Mouse (Mus musculus) liver, embryonic 11.5 days (tissue): ENCODE measurements around the gene Fbxw9. TPM values are rescaled to one million over a fixed set of nuclear protein-coding genes. Genes with fewer than 3 reads are reported as not detected.
A peak's percentile ranks its signal among the peaks of the same experiment; 100 is the strongest.

Experiments
- ATAC-seq: fragments of 200-750 bp; cut with Nextera tagmentation; replicated peaks from 2 replicates; pipeline ENCODE4 v1.8.0; 2017; ENCODE audit warnings: moderate number of reproducible peaks, mild to moderate bottlenecking, moderate TSS enrichment, moderate library complexity; ENCODE audit not compliant: low FRiP score
- DNase-seq: peaks from one replicate; pipeline ENCODE4 v3.0.0-alpha.2; 2017; ENCODE audit warnings: low spot score
- H3K27ac ChIP-seq: fragments of 300-500 bp; sonication (generic); 2 replicates; pipeline ENCODE4 v1.5.1; 2014; ENCODE audit warnings: mild to moderate bottlenecking, low read depth, low read length, control low read depth
- H3K27me3 ChIP-seq: fragments of 300-500 bp; sonication (generic); replicated peaks from 2 replicates; pipeline ENCODE4 v1.6.1; 2014; ENCODE audit warnings: low read length, mixed read lengths; ENCODE audit not compliant: control insufficient read depth, insufficient read depth
- H3K36me3 ChIP-seq: fragments of 300-500 bp; sonication (generic); 2 replicates; pipeline ENCODE4 v1.6.1; 2014; ENCODE audit warnings: mild to moderate bottlenecking, low read length, moderate library complexity, mixed read lengths; ENCODE audit not compliant: control insufficient read depth, insufficient read depth
- H3K4me1 ChIP-seq: fragments of 300-500 bp; sonication (generic); replicated peaks from 2 replicates; pipeline ENCODE4 v1.6.1; 2014; ENCODE audit warnings: low read length, mixed read lengths; ENCODE audit not compliant: control insufficient read depth, insufficient read depth
- H3K4me2 ChIP-seq: fragments of 300-500 bp; sonication (generic); 2 replicates; pipeline ENCODE4 v1.6.1; 2014; ENCODE audit warnings: mild to moderate bottlenecking, control low read depth, moderate library complexity
- H3K4me3 ChIP-seq: fragments of 300-500 bp; sonication (generic); 2 replicates; pipeline ENCODE4 v1.5.1; 2014; ENCODE audit warnings: low read depth, low read length, control low read depth
- H3K9ac ChIP-seq: fragments of 300-500 bp; sonication (generic); 2 replicates; pipeline ENCODE4 v1.6.1; 2014; ENCODE audit warnings: low read depth, low read length, control low read depth
- H3K9me3 ChIP-seq: fragments of 300-500 bp; sonication (generic); 2 replicates; pipeline ENCODE4 v1.6.1; 2016; ENCODE audit warnings: low read length, inconsistent platforms, mixed read lengths; ENCODE audit not compliant: control insufficient read depth
- WGBS: fragments of 180-500 bp; shearing (Covaris S2); extraction: QIAGEN DNeasy Blood & Tissue Kit; methylation state at CpG from one replicate; pipeline ENCODE4 v1.1.7; 2014; 5-methylcytosine and 5-hydroxymethylcytosine counted together
- polyA plus RNA-seq: library from polyadenylated mRNA; unstranded; fragments of >200 nt; fragmentation: Nextera tagmentation; extraction: Ambion mirVana; gene quantifications from 2 replicates; pipeline ENCODE4 v1.2.1, GENCODE M21; 2014

Fbxw9 gene
- polyA plus RNA-seq, 1 experiment from 2014 or later, result 17.4 TPM

GRCm38 (mm10) chr8:85035165-85035727, 24.6 kb upstream of the Fbxw9 start:
- no peaks in the 10 kb centered on the region for H3K9me3 ChIP-seq
- no peaks in the 10 kb centered on the region for H3K27me3 ChIP-seq
- H3K9ac ChIP-seq, result peak overlapping the region; percentile 95
- H3K4me2 ChIP-seq, result peak overlapping the region; percentile 96
- H3K27ac ChIP-seq, result peak overlapping the region; percentile 97
- DNase-seq (no peak), ATAC-seq (no peak)
- 4% methylated on average over 12 of the region's 12 CpGs for WGBS
- peaks cover 14% of the 10 kb centered on the region for H3K4me1 ChIP-seq
- H3K36me3 ChIP-seq, result peaks cover 25% of the 10 kb centered on the region
- peak overlapping the region; percentile 73 for H3K4me3 ChIP-seq

GRCm38 (mm10) chr8:85035728-85036310, 24.0 kb upstream of the Fbxw9 start:
- WGBS, result 2% methylated on average over 15 of the region's 15 CpGs
- DNase-seq (peak; percentile 66), ATAC-seq (no peak)
- H3K4me1 ChIP-seq, result peaks cover 14% of the 10 kb centered on the region
- peaks cover 28% of the 10 kb centered on the region for H3K36me3 ChIP-seq
- no peaks in the 10 kb centered on the region for H3K9me3 ChIP-seq
- H3K4me3 ChIP-seq, result peak overlapping the region; percentile 73
- no peaks in the 10 kb centered on the region for H3K27me3 ChIP-seq
- peak overlapping the region; percentile 96 for H3K4me2 ChIP-seq
- H3K27ac ChIP-seq, result peak overlapping the region; percentile 97
- peak overlapping the region; percentile 95 for H3K9ac ChIP-seq

GRCm38 (mm10) chr8:85036381-85036717, 23.5 kb upstream of the Fbxw9 start:
- peak overlapping the region; percentile 95 for H3K9ac ChIP-seq
- no peak for DNase-seq
- WGBS, result under 1% methylated on average over 9 of the region's 9 CpGs
- ATAC-seq, result peak; percentile 25
- H3K27ac ChIP-seq, result peak overlapping the region; percentile 97
- H3K9me3 ChIP-seq, result no peaks in the 10 kb centered on the region
- peak overlapping the region; percentile 73 for H3K4me3 ChIP-seq
- H3K27me3 ChIP-seq, result no peaks in the 10 kb centered on the region
- H3K4me2 ChIP-seq, result peak overlapping the region; percentile 96
- H3K36me3 ChIP-seq, result peaks cover 29% of the 10 kb centered on the region
- H3K4me1 ChIP-seq, result peaks cover 17% of the 10 kb centered on the region

DNA sequence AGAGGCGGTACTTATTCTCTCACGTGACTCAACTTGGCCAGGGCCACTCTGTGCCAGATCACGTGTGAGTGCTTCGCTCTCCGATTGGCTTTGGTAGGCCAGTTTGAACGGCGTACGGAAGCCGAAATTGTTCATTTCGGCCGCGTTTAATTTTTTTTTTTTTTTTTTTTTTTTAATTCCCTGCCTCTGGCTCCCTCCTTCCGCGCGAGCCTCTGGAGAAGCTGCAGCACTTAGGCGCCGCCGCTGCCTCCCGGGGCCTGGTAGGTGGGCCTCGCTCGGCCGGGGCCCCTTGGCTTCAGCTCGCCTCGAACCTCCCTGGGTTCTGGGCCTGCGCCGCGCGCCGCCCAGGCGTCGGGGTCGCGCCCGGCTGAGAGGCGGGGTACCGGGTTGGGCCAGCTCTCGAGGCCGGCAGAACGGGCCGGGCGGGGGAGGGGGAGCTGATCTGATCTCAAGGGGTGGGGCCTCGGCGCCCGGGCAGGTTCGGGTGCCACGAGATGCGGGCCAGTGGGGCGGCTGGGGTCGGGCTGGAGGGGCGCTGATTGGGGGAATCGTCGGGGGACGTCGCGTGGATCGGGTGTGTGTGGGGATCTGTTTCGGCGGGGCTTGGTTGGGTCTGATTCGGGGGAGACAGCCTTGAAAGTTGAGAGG, 23.0 kb upstream of the Fbxw9 start, which contains the start of gene Tnpo2:
Tnpo2 (plus strand) TSS at position 198 of the 648 bp plus-strand sequence.
- H3K4me2 ChIP-seq, result peak within 1 kb of the TSS; percentile 96

GRCm38 (mm10) chr8:85037366-85037680, 22.5 kb upstream of the Fbxw9 start:
- ATAC-seq (peak; percentile 46), DNase-seq (no peak)
- peak overlapping the region; percentile 73 for H3K4me3 ChIP-seq
- H3K9me3 ChIP-seq, result no peaks in the 10 kb centered on the region
- 2% methylated on average over 14 of the region's 14 CpGs for WGBS
- H3K27ac ChIP-seq, result peak overlapping the region; percentile 97
- H3K4me2 ChIP-seq, result peak overlapping the region; percentile 78
- H3K27me3 ChIP-seq, result no peaks in the 10 kb centered on the region
- H3K9ac ChIP-seq, result peak overlapping the region; percentile 95
- peaks cover 18% of the 10 kb centered on the region for H3K4me1 ChIP-seq
- H3K36me3 ChIP-seq, result peaks cover 23% of the 10 kb centered on the region

More for the DNA sequence above, 23.0 kb upstream of the Fbxw9 start, which contains the start of gene Tnpo2:
- Histone ChIP-seq H3K9ac (peak within 1 kb of the TSS; percentile 95), H3K9me3 (no peaks in the 10 kb centered on the region), H3K27me3 (no peaks in the 10 kb centered on the region), H3K36me3 (peaks cover 28% of the 10 kb centered on the region), H3K27ac (peak within 1 kb of the TSS; percentile 97), H3K4me1 (peaks cover 18% of the 10 kb centered on the region), H3K4me3 (peak within 1 kb of the TSS; percentile 73)
- ATAC-seq (peak; percentile 88), DNase-seq (peak; percentile 94)
- 0% methylated on average over 59 of the region's 59 CpGs for WGBS

- ATAC-seq, result peak; percentile 39
These were observed 21.9 kb upstream of the Fbxw9 start for GRCm38 (mm10) chr8:85037681-85038531.

DNA sequence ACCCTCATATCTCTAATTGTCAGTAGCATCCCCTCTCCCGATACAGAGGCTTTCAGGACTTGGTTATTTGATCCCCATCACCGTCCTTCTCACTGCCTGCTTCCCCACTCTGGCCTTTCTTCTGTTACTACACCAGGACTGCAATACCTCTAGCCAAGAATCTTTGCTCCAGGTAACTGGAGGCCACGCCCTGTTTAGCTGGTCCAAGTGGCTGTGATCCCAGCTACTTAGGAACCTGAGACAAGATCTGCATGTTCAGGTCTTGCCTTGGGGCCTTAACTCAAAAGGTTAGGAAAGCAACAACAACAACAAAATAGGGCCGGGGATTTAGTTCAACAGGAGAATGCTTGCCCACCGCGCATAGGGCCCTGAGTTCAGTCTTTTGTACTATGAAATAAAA, 16.2 kb upstream of the Fbxw9 start:
- Histone ChIP-seq H3K27me3 (no peaks in the 10 kb centered on the region), H3K9ac (no peak overlapping the region), H3K4me3 (no peak overlapping the region), H3K36me3 (peaks cover 78% of the 10 kb centered on the region), H3K4me2 (no peak overlapping the region), H3K27ac (no peak overlapping the region), H3K4me1 (peaks cover 8% of the 10 kb centered on the region), H3K9me3 (no peaks in the 10 kb centered on the region)
- ATAC-seq (no peak), DNase-seq (no peak)
- 89% methylated on average over 6 of the region's 6 CpGs for WGBS

More at GRCm38 (mm10) chr8:85037681-85038531, 21.9 kb upstream of the Fbxw9 start:
- H3K4me1 ChIP-seq, result peaks cover 18% of the 10 kb centered on the region
- H3K9ac ChIP-seq, result peak overlapping the region; percentile 95
- peak; percentile 79 for DNase-seq
- H3K27me3 ChIP-seq, result no peaks in the 10 kb centered on the region
- H3K4me2 ChIP-seq, result peak overlapping the region; percentile 78
- under 1% methylated on average over 57 of the region's 57 CpGs for WGBS
- H3K4me3 ChIP-seq, result peak overlapping the region; percentile 73
- no peaks in the 10 kb centered on the region for H3K9me3 ChIP-seq
- peaks cover 22% of the 10 kb centered on the region for H3K36me3 ChIP-seq
- H3K27ac ChIP-seq, result peak overlapping the region; percentile 97

DNA sequence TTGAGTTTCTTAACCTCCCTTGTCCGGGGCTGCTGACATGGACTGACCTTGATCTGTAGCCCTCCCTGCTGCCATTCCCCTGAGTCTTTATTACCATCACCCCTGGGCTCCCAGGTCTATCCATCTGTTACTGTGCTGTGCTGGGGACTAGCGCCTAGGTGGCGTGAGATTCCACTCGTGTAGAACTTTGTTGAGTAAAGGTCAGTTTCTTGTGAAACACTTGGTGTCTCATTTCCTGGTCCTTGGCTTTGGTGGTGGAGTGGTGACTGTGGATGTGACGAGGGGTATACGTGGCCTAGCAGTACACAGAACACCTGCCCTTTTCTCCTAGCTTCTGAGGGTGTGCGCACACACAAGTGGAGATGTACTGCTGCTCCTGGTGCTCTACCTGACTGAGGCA, 2.5 kb upstream of the Fbxw9 start:
- H3K4me3 ChIP-seq, result no peak overlapping the region
- H3K9ac ChIP-seq, result no peak overlapping the region
- H3K4me2 ChIP-seq, result no peak overlapping the region
- no peaks in the 10 kb centered on the region for H3K9me3 ChIP-seq
- H3K4me1 ChIP-seq, result peaks cover 8% of the 10 kb centered on the region; the same call in 1 of the 2 replicates
- no peaks in the 10 kb centered on the region for H3K27me3 ChIP-seq
- H3K36me3 ChIP-seq, result peaks cover 41% of the 10 kb centered on the region
- no peak for DNase-seq
- ATAC-seq, result no peak
- 80% methylated on average over 7 of the region's 7 CpGs for WGBS
- H3K27ac ChIP-seq, result no peak overlapping the region
